Mouse (Mus musculus): ENCODE data around the gene Kif21b. TPM values are rescaled to one million over a fixed set of nuclear protein-coding genes. Genes with fewer than 3 reads are reported as not detected.

The Kif21b gene
- total RNA-seq, 1 experiment, result 3.0 TPM

- Histone ChIP-seq H3K4me3 (ENCODE audit: insufficient read depth in 1 of 2, low read depth in 1 of 2, low read length in 2 of 2, poor library complexity in 1 of 2, severe bottlenecking in 1 of 2) (no peak overlapping the region), H3K9ac (ENCODE audit: insufficient read depth, low read depth, low read length, poor library complexity, severe bottlenecking) (no peak overlapping the region), H3K36me3 (ENCODE audit: control insufficient read depth, insufficient read depth, low read length, poor library complexity, severe bottlenecking) (no peaks in the 10 kb centered on the region), H3K4me1 (ENCODE audit: control insufficient read depth in 2 of 2, insufficient read depth in 2 of 2, low read length in 2 of 2, poor library complexity in 1 of 2) (peaks cover 0 to 2% of the 10 kb centered on the region in 2 experiments; a peak in 1 of 4 replicates), H3K27ac (ENCODE audit: insufficient read depth, low read depth, low read length, poor library complexity, severe bottlenecking) (no peak overlapping the region), H3K9me3 (ENCODE audit: control insufficient read depth, insufficient read depth, low read depth, low read length) (no peaks in the 10 kb centered on the region)
- no peak for DNase-seq (ENCODE audit: low read depth, low spot score)
- TF ChIP-seq MAFK (IDR thresholded peaks at IDR 0.05; ENCODE audit: insufficient read depth, low read depth, low read length) (no peak), ZC3H11A (IDR thresholded peaks at IDR 0.05; ENCODE audit: borderline replicate concordance, low read depth, low read length) (no peak), HCFC1 (IDR thresholded peaks at IDR 0.05; ENCODE audit: borderline replicate concordance, insufficient read depth, low read length) (no peak), CHD2 (IDR thresholded peaks at IDR 0.05; ENCODE audit: low read depth, low read length) (no peak), ZNF384 (IDR thresholded peaks at IDR 0.05; ENCODE audit: low read depth, low read length) (no peak)
- in situ Hi-C loops (cut with MboI; ENCODE audit: low sequenced_read_pairs in 2 of 2, unreplicated experiment in 2 of 2), result no loop called here
Measured at GRCm38 (mm10) chr1:136122030-136122429, 9.2 kb upstream of the Kif21b start.

GRCm38 (mm10) chr1:136126159-136126765 lies 4.9 kb upstream of the Kif21b start:
- in situ Hi-C loops (cut with MboI; ENCODE audit: low sequenced_read_pairs in 2 of 2, unreplicated experiment in 2 of 2), result no loop called here
- H3K4me1 ChIP-seq (ENCODE audit: control insufficient read depth in 2 of 2, insufficient read depth in 2 of 2, low read length in 2 of 2, poor library complexity in 1 of 2), result peaks cover 0 to 2% of the 10 kb centered on the region in 2 experiments; a peak in 1 of 4 replicates
- H3K36me3 ChIP-seq (ENCODE audit: control insufficient read depth, insufficient read depth, low read length, poor library complexity, severe bottlenecking), result no peaks in the 10 kb centered on the region
- H3K4me3 ChIP-seq (ENCODE audit: insufficient read depth in 1 of 2, low read depth in 1 of 2, low read length in 2 of 2, poor library complexity in 1 of 2, severe bottlenecking in 1 of 2), result no peak overlapping the region
- TF ChIP-seq MAFK (IDR thresholded peaks at IDR 0.05; ENCODE audit: insufficient read depth, low read depth, low read length) (no peak), HCFC1 (IDR thresholded peaks at IDR 0.05; ENCODE audit: borderline replicate concordance, insufficient read depth, low read length) (no peak), ZNF384 (IDR thresholded peaks at IDR 0.05; ENCODE audit: low read depth, low read length) (no peak), ZC3H11A (IDR thresholded peaks at IDR 0.05; ENCODE audit: borderline replicate concordance, low read depth, low read length) (no peak), CHD2 (IDR thresholded peaks at IDR 0.05; ENCODE audit: low read depth, low read length) (no peak)
- no peaks in the 10 kb centered on the region for H3K9me3 ChIP-seq (ENCODE audit: control insufficient read depth, insufficient read depth, low read depth, low read length)
- no peak overlapping the region for H3K9ac ChIP-seq (ENCODE audit: insufficient read depth, low read depth, low read length, poor library complexity, severe bottlenecking)
- no peak overlapping the region for H3K27ac ChIP-seq (ENCODE audit: insufficient read depth, low read depth, low read length, poor library complexity, severe bottlenecking)
- DNase-seq (ENCODE audit: low read depth, low spot score), result no peak

- in situ Hi-C loops (cut with MboI; ENCODE audit: low sequenced_read_pairs in 2 of 2, unreplicated experiment in 2 of 2), result no loop called here
- TF ChIP-seq ZNF384 (IDR thresholded peaks at IDR 0.05; ENCODE audit: low read depth, low read length) (no peak), CHD2 (IDR thresholded peaks at IDR 0.05; ENCODE audit: low read depth, low read length) (no peak), ZC3H11A (IDR thresholded peaks at IDR 0.05; ENCODE audit: borderline replicate concordance, low read depth, low read length) (no peak), MAFK (IDR thresholded peaks at IDR 0.05; ENCODE audit: insufficient read depth, low read depth, low read length) (no peak), HCFC1 (IDR thresholded peaks at IDR 0.05; ENCODE audit: borderline replicate concordance, insufficient read depth, low read length) (no peak)
- H3K4me1 ChIP-seq (ENCODE audit: control insufficient read depth in 2 of 2, insufficient read depth in 2 of 2, low read length in 2 of 2, poor library complexity in 1 of 2), result peaks cover 0 to 2% of the 10 kb centered on the region in 2 experiments; a peak in 1 of 4 replicates
Measured at GRCm38 (mm10) chr1:136126895-136127294, 4.3 kb upstream of the Kif21b start.

GRCm38 (mm10) chr1:136127856-136128255 lies 3.3 kb upstream of the Kif21b start:
- Histone ChIP-seq H3K4me3 (ENCODE audit: insufficient read depth in 1 of 2, low read depth in 1 of 2, low read length in 2 of 2, poor library complexity in 1 of 2, severe bottlenecking in 1 of 2) (no peak overlapping the region), H3K27ac (ENCODE audit: insufficient read depth, low read depth, low read length, poor library complexity, severe bottlenecking) (no peak overlapping the region), H3K4me1 (ENCODE audit: control insufficient read depth in 2 of 2, insufficient read depth in 2 of 2, low read length in 2 of 2, poor library complexity in 1 of 2) (peaks cover 3 to 5% of the 10 kb centered on the region in 2 experiments; a peak in 1 of 4 replicates), H3K9me3 (ENCODE audit: control insufficient read depth, insufficient read depth, low read depth, low read length) (no peaks in the 10 kb centered on the region), H3K9ac (ENCODE audit: insufficient read depth, low read depth, low read length, poor library complexity, severe bottlenecking) (no peak overlapping the region), H3K36me3 (ENCODE audit: control insufficient read depth, insufficient read depth, low read length, poor library complexity, severe bottlenecking) (no peaks in the 10 kb centered on the region)
- TF ChIP-seq ZNF384 (IDR thresholded peaks at IDR 0.05; ENCODE audit: low read depth, low read length), result no peak
- no peak for TF ChIP-seq HCFC1 (IDR thresholded peaks at IDR 0.05; ENCODE audit: borderline replicate concordance, insufficient read depth, low read length)
- no peak for TF ChIP-seq MAFK (IDR thresholded peaks at IDR 0.05; ENCODE audit: insufficient read depth, low read depth, low read length)
- TF ChIP-seq CHD2 (IDR thresholded peaks at IDR 0.05; ENCODE audit: low read depth, low read length), result no peak
- no peak for TF ChIP-seq ZC3H11A (IDR thresholded peaks at IDR 0.05; ENCODE audit: borderline replicate concordance, low read depth, low read length)
- in situ Hi-C loops (cut with MboI; ENCODE audit: low sequenced_read_pairs in 2 of 2, unreplicated experiment in 2 of 2), result no loop called here
- no peak for DNase-seq (ENCODE audit: low read depth, low spot score)

More at GRCm38 (mm10) chr1:136126895-136127294, 4.3 kb upstream of the Kif21b start:
- Histone ChIP-seq H3K9ac (ENCODE audit: insufficient read depth, low read depth, low read length, poor library complexity, severe bottlenecking) (no peak overlapping the region), H3K27ac (ENCODE audit: insufficient read depth, low read depth, low read length, poor library complexity, severe bottlenecking) (no peak overlapping the region), H3K36me3 (ENCODE audit: control insufficient read depth, insufficient read depth, low read length, poor library complexity, severe bottlenecking) (no peaks in the 10 kb centered on the region), H3K4me3 (ENCODE audit: insufficient read depth in 1 of 2, low read depth in 1 of 2, low read length in 2 of 2, poor library complexity in 1 of 2, severe bottlenecking in 1 of 2) (no peak overlapping the region), H3K9me3 (ENCODE audit: control insufficient read depth, insufficient read depth, low read depth, low read length) (no peaks in the 10 kb centered on the region)
- DNase-seq (ENCODE audit: low read depth, low spot score), result no peak
